Mouse (Mus musculus) CH12.LX (cell line): ENCODE results near the gene Lrrc75b. TPM values are rescaled to one million over a fixed set of nuclear protein-coding genes. Genes with fewer than 3 reads are reported as not detected.

Experiments
- DNase-seq: peaks from one replicate; pipeline ENCODE4 v3.0.0-alpha.2; 2013; ENCODE audit errors: extremely low read depth
- H3K27ac ChIP-seq: 2 replicates; pipeline ENCODE4 v1.5.1; 2012; ENCODE audit warnings: low read depth, mild to moderate bottlenecking, control low read depth, moderate library complexity; ENCODE audit not compliant: insufficient read depth
- H3K27me3 ChIP-seq: replicated peaks from 2 replicates; pipeline ENCODE3; 2012; ENCODE audit warnings: inconsistent platforms
- H3K36me3 ChIP-seq, 2 experiments: replicated peaks in 1 of 2; 2 replicates each; pipeline versions ENCODE3 to v1.6.1; 2012; ENCODE audit warnings: inconsistent platforms in 1 of 2, low read length in 1 of 2, mild to moderate bottlenecking in 1 of 2, mixed read lengths in 1 of 2, moderate library complexity in 1 of 2; ENCODE audit not compliant: control insufficient read depth in 1 of 2, insufficient read depth in 1 of 2
- H3K4me1 ChIP-seq, 2 experiments: 2 replicates each; pipeline ENCODE4 v1.6.1; 2012; ENCODE audit warnings: inconsistent platforms in 1 of 2, moderate library complexity in 1 of 2; ENCODE audit not compliant: insufficient read depth in 2 of 2, control insufficient read depth in 1 of 2
- H3K4me2 ChIP-seq: 2 replicates; pipeline ENCODE4 v1.6.1; 2012; ENCODE audit warnings: low read depth, mild to moderate bottlenecking, control low read depth; ENCODE audit not compliant: poor library complexity, insufficient read depth, severe bottlenecking
- H3K4me3 ChIP-seq, 3 experiments: fragments of 150-350 bp in 1 of 3; sonication (generic) in 1 of 3; replicated peaks in 1 of 3; 2 replicates each; pipeline versions ENCODE3 to v1.5.1; 2011 to 2012; ENCODE audit warnings: low read depth in 2 of 3, low read length in 2 of 3, mild to moderate bottlenecking in 2 of 3, moderate library complexity in 2 of 3, control low read depth in 1 of 3, improper control_type of control experiment in 1 of 3, inconsistent platforms in 1 of 3, mixed read lengths in 1 of 3; ENCODE audit not compliant: poor library complexity in 1 of 3
- H3K79me2 ChIP-seq: replicated peaks from 2 replicates; pipeline ENCODE4 v1.6.1; 2012; ENCODE audit warnings: mild to moderate bottlenecking, moderate library complexity; ENCODE audit not compliant: control insufficient read depth, poor library complexity, insufficient read depth, severe bottlenecking; ENCODE audit errors: extremely low read depth
- H3K9ac ChIP-seq: 2 replicates; pipeline ENCODE4 v1.6.1; 2012; ENCODE audit warnings: low read depth, mild to moderate bottlenecking, control low read depth, moderate library complexity; ENCODE audit not compliant: insufficient read depth
- H3K9me3 ChIP-seq: replicated peaks from 2 replicates; pipeline ENCODE3; 2012; ENCODE audit warnings: low read length, inconsistent platforms, mixed read lengths
- CHD1 ChIP-seq: IDR thresholded peaks from 2 replicates; pipeline ENCODE4 v1.6.1; 2012; ENCODE audit warnings: low read depth, low read length, improper control_type of control experiment, inconsistent platforms
- CTCF ChIP-seq, 2 experiments: IDR thresholded peaks in 1 of 2; conservative IDR thresholded peaks in 1 of 2; 2 replicates each; pipeline ENCODE4 v1.5.1; 2011 to 2012; ENCODE audit warnings: low read depth in 2 of 2, low read length in 2 of 2, improper control_type of control experiment in 1 of 2, inconsistent platforms in 1 of 2, mild to moderate bottlenecking in 1 of 2, moderate library complexity in 1 of 2
- IRF4 ChIP-seq: IDR thresholded peaks from 2 replicates; pipeline ENCODE4 v1.6.1; 2014; ENCODE audit warnings: low read depth, mild to moderate bottlenecking, inconsistent platforms, low read length, improper control_type of control experiment
- JUND ChIP-seq: conservative IDR thresholded peaks from 2 replicates; pipeline ENCODE4 v1.6.1; 2011; ENCODE audit warnings: low read depth, low read length, improper control_type of control experiment
- KAT2A ChIP-seq: IDR thresholded peaks from 2 replicates; pipeline ENCODE4 v1.6.1; 2012; ENCODE audit warnings: low read length, improper control_type of control experiment, inconsistent platforms; ENCODE audit not compliant: insufficient replicate concordance
- MXI1 ChIP-seq: IDR thresholded peaks from 2 replicates; pipeline ENCODE4 v1.6.1; 2011; ENCODE audit warnings: mild to moderate bottlenecking, low read depth, low read length, improper control_type of control experiment
- MYC ChIP-seq: IDR thresholded peaks from 2 replicates; pipeline ENCODE4 v1.6.1; 2011; ENCODE audit warnings: low read depth, mild to moderate bottlenecking, improper control_type of control experiment, low read length
- RAD21 ChIP-seq: IDR thresholded peaks from 2 replicates; pipeline ENCODE4 v1.6.1; 2011; ENCODE audit warnings: low read depth, mild to moderate bottlenecking, low read length, improper control_type of control experiment, moderate library complexity
- RCOR1 ChIP-seq: conservative IDR thresholded peaks from 2 replicates; pipeline ENCODE4 v1.6.1; 2012; ENCODE audit warnings: low read depth, mild to moderate bottlenecking, inconsistent platforms, low read length, improper control_type of control experiment
- SMC3 ChIP-seq: IDR thresholded peaks from 2 replicates; pipeline ENCODE4 v1.6.1; 2011; ENCODE audit warnings: low read depth, low read length, improper control_type of control experiment
- UBTF ChIP-seq: IDR thresholded peaks from 2 replicates; pipeline ENCODE4 v1.6.1; 2012; ENCODE audit warnings: low read depth, mild to moderate bottlenecking, inconsistent platforms, low read length, improper control_type of control experiment, moderate library complexity
- USF1 ChIP-seq: IDR thresholded peaks from 2 replicates; pipeline ENCODE4 v1.6.1; 2014; ENCODE audit warnings: low read depth, mild to moderate bottlenecking, inconsistent platforms, low read length, improper control_type of control experiment
- ZNF384 ChIP-seq: IDR thresholded peaks from 2 replicates; pipeline ENCODE4 v1.6.1; 2012; ENCODE audit warnings: low read depth, low read length, improper control_type of control experiment, inconsistent platforms
- dilution Hi-C: fragments of 300-500 bp; cut with MboI; formaldehyde crosslinking; loops from 2 replicates; pipeline ENCODE4 v1.14.3; 2020; ENCODE audit warnings: low sequenced_read_pairs; ENCODE audit not compliant: extremely low pct_unique_long_range_greater_than_20kb, extremely low pct_ligation_motif_present
- in situ Hi-C: fragments of 300-500 bp; cut with MboI; formaldehyde crosslinking; loops from 3 replicates; pipeline ENCODE4 v1.14.3; 2019; ENCODE audit warnings: low sequenced_read_pairs, low pct_ligation_motif_present, low pct_unique_long_range_greater_than_20kb, mixed read lengths
- polyA plus RNA-seq: library from polyadenylated mRNA; unstranded; fragments of >175 nt; gene quantifications from 2 replicates; pipeline ENCODE4 v1.2.1, GENCODE M21; 2012; ENCODE audit warnings: low read depth; ENCODE audit not compliant: insufficient read length
- total RNA-seq, 2 experiments: library from RNA; depleted of rRNA; stranded (reverse); fragments of 300-350 nt in 1 of 2; fragments of >200 nt in 1 of 2; gene quantifications; 2 replicates each; pipeline ENCODE4 v1.2.3; 2012 to 2014

Lrrc75b gene
- total and polyA plus RNA-seq, 3 experiments: not detected

DNA sequence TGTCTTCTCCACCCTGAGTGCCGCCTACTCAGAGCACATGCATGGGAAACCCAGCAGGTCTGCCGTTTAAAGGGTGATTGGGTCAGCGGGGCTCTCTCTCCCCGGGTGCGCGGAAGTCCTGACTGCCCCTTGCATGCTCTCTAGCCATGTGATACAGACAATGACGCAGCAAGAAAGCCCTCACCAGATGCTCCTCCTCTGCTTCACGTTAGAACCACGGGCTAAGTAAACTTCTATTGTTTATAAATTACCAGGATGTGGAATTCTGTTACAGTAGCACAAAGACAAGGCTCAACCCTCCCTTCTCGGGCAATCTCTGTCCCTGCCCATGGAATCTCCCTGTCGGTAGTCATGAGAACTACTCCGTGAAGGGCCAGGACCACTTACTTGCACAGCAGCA lies 9.0 kb downstream of the Lrrc75b start:
- Histone ChIP-seq H3K4me3 (no peak overlapping the region), H3K36me3 (no peaks in the 10 kb centered on the region), H3K27ac (no peak overlapping the region), H3K9ac (no peak overlapping the region), H3K9me3 (no peaks in the 10 kb centered on the region), H3K27me3 (no peaks in the 10 kb centered on the region), H3K79me2 (no peaks in the 10 kb centered on the region), H3K4me1 (peaks cover 0 to 9% of the 10 kb centered on the region in 2 experiments; a peak in 2 of 4 replicates), H3K4me2 (no peak overlapping the region)
- TF ChIP-seq UBTF (no peak), JUND (no peak), RAD21 (no peak)
- dilution Hi-C loops: no loop called here
- DNase-seq: no peak
- in situ Hi-C loops: no loop called here

DNA sequence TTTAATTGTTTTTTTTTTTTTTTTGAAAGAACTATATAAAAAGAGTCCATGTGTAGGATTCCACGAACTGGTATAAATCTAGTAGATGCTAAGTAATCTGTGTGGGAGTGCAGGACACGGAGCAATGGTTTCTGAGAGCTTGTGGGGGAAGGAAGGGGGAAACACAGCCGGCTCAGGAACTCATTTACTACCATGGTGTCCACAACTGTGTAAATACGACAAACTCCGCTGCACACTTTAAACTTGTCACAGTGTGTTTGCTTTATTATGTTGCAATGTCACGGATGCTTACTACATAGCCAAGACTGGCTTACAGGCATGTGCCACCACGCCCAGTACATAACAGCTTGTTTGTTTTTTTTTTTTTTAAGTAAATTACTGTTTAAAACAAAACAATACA lies 10.2 kb downstream of the Lrrc75b start:
- in situ Hi-C loops (no loop called here), dilution Hi-C loops (no loop called here)
- DNase-seq: no peak
- Histone ChIP-seq H3K4me1 (peaks cover 0 to 8% of the 10 kb centered on the region in 2 experiments; a peak in 1 of 4 replicates), H3K4me2 (no peak overlapping the region), H3K9ac (no peak overlapping the region), H3K79me2 (no peaks in the 10 kb centered on the region), H3K27me3 (no peaks in the 10 kb centered on the region), H3K9me3 (peaks cover 3% of the 10 kb centered on the region), H3K27ac (no peak overlapping the region), H3K4me3 (no peak overlapping the region), H3K36me3 (no peaks in the 10 kb centered on the region)
- TF ChIP-seq USF1 (no peak), CTCF (conservative IDR thresholded peaks at IDR 0.05 in 1 of 2, IDR thresholded peaks at IDR 0.05 in 1 of 2; ENCODE audit: low read depth in 2 of 2, low read length in 2 of 2) (no peak)

GRCm38 (mm10) chr10:75548486-75548885 lies 11.6 kb downstream of the Lrrc75b start:
- Histone ChIP-seq H3K36me3 (no peaks in the 10 kb centered on the region), H3K27ac (no peak overlapping the region), H3K27me3 (no peaks in the 10 kb centered on the region), H3K9me3 (peaks cover 3% of the 10 kb centered on the region), H3K4me3 (no peak overlapping the region), H3K9ac (no peak overlapping the region), H3K4me2 (no peak overlapping the region), H3K4me1 (peaks cover 0 to 4% of the 10 kb centered on the region in 2 experiments; a peak in 1 of 4 replicates), H3K79me2 (no peaks in the 10 kb centered on the region)
- dilution Hi-C loops (no loop called here), in situ Hi-C loops (no loop called here)
- no peak for DNase-seq
- no peak for TF ChIP-seq UBTF
- TF ChIP-seq KAT2A: no peak
- TF ChIP-seq RCOR1: no peak
- no peak for TF ChIP-seq ZNF384
- TF ChIP-seq MYC: no peak
- no peak for TF ChIP-seq MXI1
- TF ChIP-seq IRF4: no peak
- no peak for TF ChIP-seq SMC3
- no peak for TF ChIP-seq CHD1
